Mouse (Mus musculus) CH12.LX (cell line): Measurements from ENCODE around the gene Foxn1.

ENCODE experiments used
- EP300 ChIP-seq: IDR thresholded peaks from 2 replicates; pipeline ENCODE4 v1.6.1; 2011; ENCODE audit warnings: low read length, improper control_type of control experiment
- ETS1 ChIP-seq: conservative IDR thresholded peaks from 2 replicates; pipeline ENCODE4 v1.6.1; 2012; ENCODE audit warnings: low read depth, mild to moderate bottlenecking, inconsistent platforms, low read length, improper control_type of control experiment, moderate library complexity
- NELFE ChIP-seq: IDR thresholded peaks from 2 replicates; pipeline ENCODE4 v1.6.1; 2011; ENCODE audit warnings: low read depth, low read length, improper control_type of control experiment
- NRF1 ChIP-seq: IDR thresholded peaks from 2 replicates; pipeline ENCODE4 v1.6.1; 2014; ENCODE audit warnings: low read depth, mild to moderate bottlenecking, inconsistent platforms, low read length, improper control_type of control experiment, moderate library complexity
- POLR2A ChIP-seq: IDR thresholded peaks from 2 replicates; pipeline ENCODE4 v1.6.1; 2011; ENCODE audit warnings: low read depth, mild to moderate bottlenecking, improper control_type of control experiment, low read length
- UBTF ChIP-seq: IDR thresholded peaks from 2 replicates; pipeline ENCODE4 v1.6.1; 2012; ENCODE audit warnings: low read depth, mild to moderate bottlenecking, inconsistent platforms, low read length, improper control_type of control experiment, moderate library complexity

GRCm38 (mm10) chr11:78364103-78364502 is 22.3 kb downstream of the Foxn1 start:
- TF ChIP-seq POLR2A, result no peak
- TF ChIP-seq EP300, result no peak
- TF ChIP-seq UBTF, result no peak
- no peak for TF ChIP-seq NRF1
- TF ChIP-seq NELFE, result no peak
- no peak for TF ChIP-seq ETS1
